Comparison of ENCODE assay signal across 21 mouse cellular contexts in genomic region chr5:140349882-140350281, GRCm38 (mm10). TPM values are rescaled to one million over a fixed set of nuclear protein-coding genes. Genes with fewer than 3 reads are reported as not detected.
DNase-seq lines count a peak whose midpoint lies in the region; ATAC-seq and TF ChIP-seq lines count a peak whose summit lies in the region.
"Had no signal": no experiment of that assay in that cellular context is flagged by ENCODE, and none has a peak within 500 bp of the region (broad histone marks: within the 10 kb centered on the region; RNA-seq: fewer than 3 reads in every experiment).

No protein-coding gene starts in this region.

- ATAC-seq in common myeloid progenitor, adult 5-6 weeks (replicated peaks; ENCODE audit: low read depth, poor library complexity, severe bottlenecking): peak; percentile 59
- ATAC-seq in megakaryocyte, adult 5-6 weeks (ENCODE audit: poor library complexity, severe bottlenecking): peak; percentile 61
- ATAC-seq: forebrain, embryonic 16.5 days; hindbrain, postnatal 0 days had no signal

- TF ChIP-seq RAD21 in CH12.LX (IDR thresholded peaks at IDR 0.05; ENCODE audit: low read depth, low read length): no peak

- dilution Hi-C loops in CH12.LX (cut with MboI; ENCODE audit: extremely low pct_ligation_motif_present, extremely low pct_unique_long_range_greater_than_20kb, low sequenced_read_pairs): no loop called here

- H3K27me3 ChIP-seq in CH12.LX (replicated peaks): no peaks in the 10 kb centered on the region
- no peaks in the 10 kb centered on the region for H3K27me3 ChIP-seq in heart, adult 2 months (ENCODE audit: control insufficient read depth, insufficient read depth, low read length)
- H3K27me3 ChIP-seq: embryonic facial prominence, embryonic 13.5 days; forebrain, embryonic 12.5 days; heart, embryonic 13.5 days; hindbrain, embryonic 12.5 days had no signal

- DNase-seq in thymus, postnatal 0 days (ENCODE audit: low spot score): peak; percentile 26
- DNase-seq in thymus, postnatal 4 days: no peak
- no peak for DNase-seq in CH12.LX (ENCODE audit: extremely low read depth)
- DNase-seq in heart, adult 2 months: no peak
- DNase-seq in ovary, postnatal 14 days (ENCODE audit: low spot score): no peak
- DNase-seq in layer of hippocampus, adult 18-20 months (ENCODE audit: low spot score in 2 of 2): no peak
- DNase-seq: adrenal gland, postnatal 10 days; cerebellum, adult 11-12 months; cerebellum, adult 9-10 months; cerebellum, postnatal 25 days; gastrocnemius, postnatal 10 days; heart, postnatal 36 days had no signal

- H3K79me2 ChIP-seq in CH12.LX (replicated peaks; ENCODE audit: control insufficient read depth, extremely low read depth, insufficient read depth, poor library complexity, severe bottlenecking): no peaks in the 10 kb centered on the region
- H3K79me2 ChIP-seq in heart, adult 2 months (replicated peaks; ENCODE audit: control insufficient read depth, insufficient read depth, low read length): no peaks in the 10 kb centered on the region

- H3K4me1 ChIP-seq in CH12.LX (ENCODE audit: control insufficient read depth in 1 of 2, insufficient read depth in 2 of 2): peaks cover 13 to 87% of the 10 kb centered on the region in 2 experiments; a peak in 3 of 4 replicates
- no peaks in the 10 kb centered on the region for H3K4me1 ChIP-seq in heart, adult 2 months (ENCODE audit: control insufficient read depth, insufficient read depth, low read length)
- H3K4me1 ChIP-seq: embryonic facial prominence, embryonic 13.5 days; forebrain, embryonic 12.5 days; heart, embryonic 13.5 days; hindbrain, embryonic 12.5 days had no signal

- H3K36me3 ChIP-seq in CH12.LX (replicated peaks in 1 of 2; ENCODE audit: control insufficient read depth in 1 of 2, insufficient read depth in 1 of 2, low read length in 1 of 2): peaks cover 51 to 86% of the 10 kb centered on the region in 2 experiments
- no peaks in the 10 kb centered on the region for H3K36me3 ChIP-seq in heart, adult 2 months (ENCODE audit: control insufficient read depth, insufficient read depth, low read length)

- H3K9ac ChIP-seq in CH12.LX (ENCODE audit: insufficient read depth, low read depth): no peak overlapping the region
- H3K9ac ChIP-seq in heart, adult 2 months (ENCODE audit: low read depth, low read length): no peak overlapping the region
- H3K9ac ChIP-seq: embryonic facial prominence, embryonic 13.5 days; forebrain, embryonic 12.5 days; heart, embryonic 13.5 days; hindbrain, embryonic 12.5 days had no signal

- TF ChIP-seq CTCF in CH12.LX (conservative IDR thresholded peaks at IDR 0.05 in 1 of 2, IDR thresholded peaks at IDR 0.05 in 1 of 2; ENCODE audit: low read depth in 2 of 2, low read length in 2 of 2): no peak
- TF ChIP-seq CTCF in heart, adult 2 months (IDR thresholded peaks at IDR 0.05): no peak

- peaks cover 12% of the 10 kb centered on the region for H3K9me3 ChIP-seq in CH12.LX (replicated peaks; ENCODE audit: low read length)
- H3K9me3 ChIP-seq: embryonic facial prominence, embryonic 13.5 days; forebrain, embryonic 12.5 days; G1E; heart, embryonic 13.5 days; hindbrain, embryonic 12.5 days had no signal

- whole genome bisulfite sequencing in heart, adult 2 months: 84% methylated on average over 9 of the region's 9 CpGs

- H3K27ac ChIP-seq in CH12.LX (ENCODE audit: insufficient read depth, low read depth): no peak overlapping the region
- H3K27ac ChIP-seq in heart, adult 2 months: no peak overlapping the region
- H3K27ac ChIP-seq: embryonic facial prominence, embryonic 13.5 days; forebrain, embryonic 12.5 days; heart, embryonic 13.5 days; hindbrain, embryonic 12.5 days; hindbrain, postnatal 0 days had no signal

- intact Hi-C loops in heart, adult 2 months (cut with DNase I): no loop called here

- no peak overlapping the region for H3K4me2 ChIP-seq in CH12.LX (ENCODE audit: insufficient read depth, low read depth, poor library complexity, severe bottlenecking)
- H3K4me2 ChIP-seq: embryonic facial prominence, embryonic 13.5 days; forebrain, embryonic 12.5 days; heart, embryonic 13.5 days; hindbrain, embryonic 12.5 days had no signal

- H3K4me3 ChIP-seq in CH12.LX (replicated peaks in 1 of 3; ENCODE audit: low read depth in 2 of 3, low read length in 2 of 3, poor library complexity in 1 of 3): no peak overlapping the region
- no peak overlapping the region for H3K4me3 ChIP-seq in heart, adult 2 months
- H3K4me3 ChIP-seq: embryonic facial prominence, embryonic 13.5 days; forebrain, embryonic 12.5 days; heart, embryonic 13.5 days; hindbrain, embryonic 12.5 days had no signal

- no peak for TF ChIP-seq EP300 in CH12.LX (IDR thresholded peaks at IDR 0.05; ENCODE audit: low read length)
- TF ChIP-seq EP300 in heart, adult 2 months (IDR thresholded peaks at IDR 0.05; ENCODE audit: insufficient read depth, low read depth, low read length): no peak

- no peak for TF ChIP-seq POLR2A in CH12.LX (IDR thresholded peaks at IDR 0.05; ENCODE audit: low read depth, low read length)
- no peak for TF ChIP-seq POLR2A in heart, adult 2 months (IDR thresholded peaks at IDR 0.05; ENCODE audit: insufficient read depth, low read depth, low read length)

- in situ Hi-C loops in CH12.LX (cut with MboI; ENCODE audit: low pct_ligation_motif_present, low pct_unique_long_range_greater_than_20kb, low sequenced_read_pairs): no loop called here

TF ChIP-seq in CH12.LX, 34 proteins besides CTCF, POLR2A, EP300 and RAD21:
- no peak for TF ChIP-seq UBTF (IDR thresholded peaks at IDR 0.05; ENCODE audit: low read depth, low read length)
- peak; percentile 81 for TF ChIP-seq ZKSCAN1 (IDR thresholded peaks at IDR 0.05; ENCODE audit: borderline replicate concordance, low read depth, low read length)
TF ChIP-seq in CH12.LX: peak in this region for 1.

RNA-seq across cellular contexts. Expression of gene Mrm2, which starts 18.2 kb away (rescaled TPM):
- 18.2 and 19.4 TPM in 2 replicates for polyA plus RNA-seq in thymus, postnatal 0 days (2015; fragmentation: Nextera tagmentation; extraction: Ambion mirVana)
- total RNA-seq in CH12.LX (2012; rRNA removed) (11.2 and 12.8 TPM in 2 replicates), CH12.LX (2014; rRNA removed) (14.6 and 17.3 TPM in 2 replicates)
- polyA plus RNA-seq in CH12.LX (2012; ENCODE audit: insufficient read length, low read depth): 13.6 and 16.3 TPM in 2 replicates
- total RNA-seq in common myeloid progenitor, adult 5-6 weeks (2017): 8.4 and 12.0 TPM in 2 replicates
- 1.7 and 5.5 TPM in 2 replicates for total RNA-seq in megakaryocyte, adult 5-6 weeks (2015)
- total RNA-seq in megakaryocyte, adult 5-6 weeks (2017): 2.4 and 4.0 TPM in 2 replicates
- total RNA-seq in heart, adult 2 months (2021): 10 to 100 TPM; 11.0 to 12.5 TPM
- 10.9 and 15.2 TPM in 2 replicates for polyA plus RNA-seq in heart, adult 2 months (2012; rRNA removed)
- 10 to 100 TPM in 1 of 2 experiments, 1 to 10 TPM in 1; 9.0 to 11.8 TPM for total RNA-seq in layer of hippocampus, adult 18-20 months (2021)

RNA-seq across cellular contexts. Expression of gene Nudt1, which starts 28.4 kb away (rescaled TPM):
- 73.8 and 74.0 TPM in 2 replicates for polyA plus RNA-seq in thymus, postnatal 0 days (2015; fragmentation: Nextera tagmentation; extraction: Ambion mirVana)
- total RNA-seq in CH12.LX (2012; rRNA removed) (69.4 and 90.1 TPM in 2 replicates), CH12.LX (2014; rRNA removed) (73.7 and 74.6 TPM in 2 replicates)
- polyA plus RNA-seq in CH12.LX (2012; ENCODE audit: insufficient read length, low read depth): 75.2 and 80.5 TPM in 2 replicates
- 32.2 and 40.0 TPM in 2 replicates for total RNA-seq in common myeloid progenitor, adult 5-6 weeks (2017)
- total RNA-seq in megakaryocyte, adult 5-6 weeks (2015): 17.5 and 19.9 TPM in 2 replicates
- 11.6 and 18.4 TPM in 2 replicates for total RNA-seq in megakaryocyte, adult 5-6 weeks (2017)
- 10 to 100 TPM in 1 of 2 experiments, 1 to 10 TPM in 1; 6.5 to 10.0 TPM for total RNA-seq in heart, adult 2 months (2021)
- 8.7 and 12.4 TPM in 2 replicates for polyA plus RNA-seq in heart, adult 2 months (2012; rRNA removed)
- total RNA-seq in layer of hippocampus, adult 18-20 months (2021): 1 to 10 TPM; 4.0 to 5.1 TPM

RNA-seq across cellular contexts. Expression of gene Mad1l1, which starts 28.5 kb away (rescaled TPM):
- polyA plus RNA-seq in thymus, postnatal 0 days (2015; fragmentation: Nextera tagmentation; extraction: Ambion mirVana): 85.6 and 88.4 TPM in 2 replicates
- total RNA-seq in CH12.LX (2012; rRNA removed): 28.9 and 35.8 TPM in 2 replicates
- total RNA-seq in CH12.LX (2014; rRNA removed): 24.8 and 28.0 TPM in 2 replicates
- 45.6 and 53.5 TPM in 2 replicates for polyA plus RNA-seq in CH12.LX (2012; ENCODE audit: insufficient read length, low read depth)
- total RNA-seq in common myeloid progenitor, adult 5-6 weeks (2017): 54.5 and 60.1 TPM in 2 replicates
- 7.4 and 11.6 TPM in 2 replicates for total RNA-seq in megakaryocyte, adult 5-6 weeks (2015)
- 45.0 and 46.6 TPM in 2 replicates for total RNA-seq in megakaryocyte, adult 5-6 weeks (2017)
- 10 to 100 TPM in 1 of 2 experiments, 1 to 10 TPM in 1; 9.4 to 12.2 TPM for total RNA-seq in heart, adult 2 months (2021)
- polyA plus RNA-seq in heart, adult 2 months (2012; rRNA removed): 10.1 and 12.4 TPM in 2 replicates
- 10 to 100 TPM; 14.1 to 16.9 TPM for total RNA-seq in layer of hippocampus, adult 18-20 months (2021)

RNA-seq across cellular contexts. Expression of gene Snx8, which starts 39.2 kb away (rescaled TPM):
- polyA plus RNA-seq in thymus, postnatal 0 days (2015; fragmentation: Nextera tagmentation; extraction: Ambion mirVana): 6.3 and 6.5 TPM in 2 replicates
- 20.8 and 26.0 TPM in 2 replicates for total RNA-seq in CH12.LX (2012; rRNA removed)
- total RNA-seq in CH12.LX (2014; rRNA removed): 33.0 and 34.6 TPM in 2 replicates
- polyA plus RNA-seq in CH12.LX (2012; ENCODE audit: insufficient read length, low read depth): 42.2 and 42.4 TPM in 2 replicates
- total RNA-seq in common myeloid progenitor, adult 5-6 weeks (2017): 3.9 and 5.5 TPM in 2 replicates
- 2.8 and 3.5 TPM in 2 replicates for total RNA-seq in megakaryocyte, adult 5-6 weeks (2015)
- 8.1 and 8.3 TPM in 2 replicates for total RNA-seq in megakaryocyte, adult 5-6 weeks (2017)
- total RNA-seq in heart, adult 2 months (2021): 10 to 100 TPM; 12.0 to 15.8 TPM
- polyA plus RNA-seq in heart, adult 2 months (2012; rRNA removed): 8.9 and 10.5 TPM in 2 replicates
- 10 to 100 TPM; 11.3 to 12.2 TPM for total RNA-seq in layer of hippocampus, adult 18-20 months (2021)
